Mouse (Mus musculus): ENCODE results near the gene Gnmt. TPM values are rescaled to one million over a fixed set of nuclear protein-coding genes. Genes with fewer than 3 reads are reported as not detected.
"Not testable (repeated sequence)": the region's sequence is repeated elsewhere in the genome, so short reads cannot be mapped to it uniquely, and the experiment has no call there.

Gene Gnmt
- polyA plus RNA-seq, 1 experiment from 2014 or later = 1.5 TPM

GRCm38 (mm10) chr17:46771025-46771424, 42.1 kb upstream of the Gnmt start:
- H3K4me2 ChIP-seq (ENCODE audit: low read length) = no peak overlapping the region
- no peaks in the 10 kb centered on the region for H3K9me3 ChIP-seq (ENCODE audit: control insufficient read depth, low read length)
- DNase-seq (ENCODE audit: low spot score) (no peak), ATAC-seq (replicated peaks; ENCODE audit: low FRiP score, low TSS enrichment, low read depth) (no peak)
- peaks cover 15% of the 10 kb centered on the region for H3K4me1 ChIP-seq (replicated peaks; ENCODE audit: control insufficient read depth, insufficient read depth, low read length)
- H3K27ac ChIP-seq (ENCODE audit: low read depth) = no peak overlapping the region
- peaks cover 19% of the 10 kb centered on the region for H3K36me3 ChIP-seq (ENCODE audit: control insufficient read depth, insufficient read depth, low read length)
- no peak overlapping the region for H3K9ac ChIP-seq (ENCODE audit: low read length)
- no peaks in the 10 kb centered on the region for H3K27me3 ChIP-seq (replicated peaks; ENCODE audit: control insufficient read depth, insufficient read depth, low read length)
- no peak overlapping the region for H3K4me3 ChIP-seq (ENCODE audit: low read depth, low read length)
- 85% methylated on average over 4 of the region's 4 CpGs for WGBS

GRCm38 (mm10) chr17:46770546-46770945, 41.6 kb upstream of the Gnmt start:
- 92% methylated on average over 11 of the region's 11 CpGs for WGBS

GRCm38 (mm10) chr17:46767868-46768267, 38.9 kb upstream of the Gnmt start:
- Histone ChIP-seq H3K4me1 (replicated peaks; ENCODE audit: control insufficient read depth, insufficient read depth, low read length) (peaks cover 6% of the 10 kb centered on the region), H3K4me3 (ENCODE audit: low read depth, low read length) (no peak overlapping the region), H3K27ac (ENCODE audit: low read depth) (no peak overlapping the region), H3K4me2 (ENCODE audit: low read length) (no peak overlapping the region), H3K36me3 (ENCODE audit: control insufficient read depth, insufficient read depth, low read length) (no peaks in the 10 kb centered on the region), H3K9ac (ENCODE audit: low read length) (no peak overlapping the region), H3K27me3 (replicated peaks; ENCODE audit: control insufficient read depth, insufficient read depth, low read length) (no peaks in the 10 kb centered on the region), H3K9me3 (ENCODE audit: control insufficient read depth, low read length) (no peaks in the 10 kb centered on the region)
- WGBS = 45% methylated on average over 8 of the region's 8 CpGs
- no peak for DNase-seq (ENCODE audit: low spot score)
- no peak for ATAC-seq (replicated peaks; ENCODE audit: low FRiP score, low TSS enrichment, low read depth)

More at GRCm38 (mm10) chr17:46770546-46770945, 41.6 kb upstream of the Gnmt start:
- DNase-seq (ENCODE audit: low spot score) (no peak), ATAC-seq (replicated peaks; ENCODE audit: low FRiP score, low TSS enrichment, low read depth) (no peak)
- Histone ChIP-seq H3K9ac (ENCODE audit: low read length) (no peak overlapping the region), H3K4me2 (ENCODE audit: low read length) (no peak overlapping the region), H3K4me1 (replicated peaks; ENCODE audit: control insufficient read depth, insufficient read depth, low read length) (peaks cover 15% of the 10 kb centered on the region), H3K27me3 (replicated peaks; ENCODE audit: control insufficient read depth, insufficient read depth, low read length) (no peaks in the 10 kb centered on the region), H3K36me3 (ENCODE audit: control insufficient read depth, insufficient read depth, low read length) (peaks cover 15% of the 10 kb centered on the region), H3K9me3 (ENCODE audit: control insufficient read depth, low read length) (no peaks in the 10 kb centered on the region), H3K4me3 (ENCODE audit: low read depth, low read length) (no peak overlapping the region), H3K27ac (ENCODE audit: low read depth) (no peak overlapping the region)

- not testable (repeated sequence) for H3K9me3 ChIP-seq (ENCODE audit: control insufficient read depth, low read length); H3K27me3 ChIP-seq (replicated peaks; ENCODE audit: control insufficient read depth, insufficient read depth, low read length); H3K9ac ChIP-seq (ENCODE audit: low read length); H3K27ac ChIP-seq (ENCODE audit: low read depth); H3K36me3 ChIP-seq (ENCODE audit: control insufficient read depth, insufficient read depth, low read length); DNase-seq (ENCODE audit: low spot score); H3K4me1 ChIP-seq (replicated peaks; ENCODE audit: control insufficient read depth, insufficient read depth, low read length); ATAC-seq (replicated peaks; ENCODE audit: low FRiP score, low TSS enrichment, low read depth); H3K4me2 ChIP-seq (ENCODE audit: low read length); H3K4me3 ChIP-seq (ENCODE audit: low read depth, low read length)
- 58% methylated on average over 8 of the region's 9 CpGs for WGBS
Observed at GRCm38 (mm10) chr17:46764916-46765315, 35.9 kb upstream of the Gnmt start.

GRCm38 (mm10) chr17:46763544-46763943, 34.6 kb upstream of the Gnmt start, which contains the start of gene Ptcra:
Ptcra (minus strand) TSS chr17:46763712.
- H3K27ac ChIP-seq (ENCODE audit: low read depth) = no peak within 1 kb of the TSS
- H3K4me2 ChIP-seq (ENCODE audit: low read length) = no peak within 1 kb of the TSS
- no peaks in the 10 kb centered on the region for H3K9me3 ChIP-seq (ENCODE audit: control insufficient read depth, low read length)
- no peak for ATAC-seq (replicated peaks; ENCODE audit: low FRiP score, low TSS enrichment, low read depth)
- no peak for DNase-seq (ENCODE audit: low spot score)
- no peak within 1 kb of the TSS for H3K9ac ChIP-seq (ENCODE audit: low read length)
- H3K4me1 ChIP-seq (replicated peaks; ENCODE audit: control insufficient read depth, insufficient read depth, low read length) = no peaks in the 10 kb centered on the region
- no peaks in the 10 kb centered on the region for H3K27me3 ChIP-seq (replicated peaks; ENCODE audit: control insufficient read depth, insufficient read depth, low read length)
- H3K4me3 ChIP-seq (ENCODE audit: low read depth, low read length) = no peak within 1 kb of the TSS
- WGBS = 81% methylated on average over 2 of the region's 2 CpGs
- no peaks in the 10 kb centered on the region for H3K36me3 ChIP-seq (ENCODE audit: control insufficient read depth, insufficient read depth, low read length)

- DNase-seq (ENCODE audit: low spot score) (no peak), ATAC-seq (replicated peaks; ENCODE audit: low FRiP score, low TSS enrichment, low read depth) (no peak)
- Histone ChIP-seq H3K27me3 (replicated peaks; ENCODE audit: control insufficient read depth, insufficient read depth, low read length) (no peaks in the 10 kb centered on the region), H3K4me2 (ENCODE audit: low read length) (no peak overlapping the region), H3K27ac (ENCODE audit: low read depth) (no peak overlapping the region), H3K4me1 (replicated peaks; ENCODE audit: control insufficient read depth, insufficient read depth, low read length) (no peaks in the 10 kb centered on the region), H3K4me3 (ENCODE audit: low read depth, low read length) (no peak overlapping the region), H3K36me3 (ENCODE audit: control insufficient read depth, insufficient read depth, low read length) (no peaks in the 10 kb centered on the region), H3K9me3 (ENCODE audit: control insufficient read depth, low read length) (no peaks in the 10 kb centered on the region), H3K9ac (ENCODE audit: low read length) (no peak overlapping the region)
- WGBS = 81% methylated on average over 12 of the region's 12 CpGs
Observed at GRCm38 (mm10) chr17:46758753-46759152, 29.8 kb upstream of the Gnmt start.

- DNase-seq (ENCODE audit: low spot score) (peak; percentile 97), ATAC-seq (replicated peaks; ENCODE audit: low FRiP score, low TSS enrichment, low read depth) (peak; percentile 99)
- H3K9me3 ChIP-seq (ENCODE audit: control insufficient read depth, low read length) = no peaks in the 10 kb centered on the region
- peaks cover 9% of the 10 kb centered on the region for H3K4me1 ChIP-seq (replicated peaks; ENCODE audit: control insufficient read depth, insufficient read depth, low read length)
- peak within 1 kb of the TSS; percentile 90 for H3K27ac ChIP-seq (ENCODE audit: low read depth)
- no peaks in the 10 kb centered on the region for H3K27me3 ChIP-seq (replicated peaks; ENCODE audit: control insufficient read depth, insufficient read depth, low read length)
- H3K4me3 ChIP-seq (ENCODE audit: low read depth, low read length) = peak within 1 kb of the TSS; percentile 63
- WGBS = 1% methylated on average over 52 of the region's 58 CpGs
- H3K9ac ChIP-seq (ENCODE audit: low read length) = peak within 1 kb of the TSS; percentile 63
- H3K36me3 ChIP-seq (ENCODE audit: control insufficient read depth, insufficient read depth, low read length) = peaks cover 5% of the 10 kb centered on the region; the same call in 1 of the 2 replicates
- peak within 1 kb of the TSS; percentile 73 for H3K4me2 ChIP-seq (ENCODE audit: low read length)
Observed at GRCm38 (mm10) chr17:46751794-46752556, 23.0 kb upstream of the Gnmt start, which contains the start of gene Cnpy3. Cnpy3 (minus strand) TSS chr17:46752214.

- Histone ChIP-seq H3K27me3 (replicated peaks; ENCODE audit: control insufficient read depth, insufficient read depth, low read length) (no peaks in the 10 kb centered on the region), H3K27ac (ENCODE audit: low read depth) (peak overlapping the region; percentile 90), H3K4me2 (ENCODE audit: low read length) (peak overlapping the region; percentile 73), H3K9me3 (ENCODE audit: control insufficient read depth, low read length) (no peaks in the 10 kb centered on the region), H3K9ac (ENCODE audit: low read length) (peak overlapping the region; percentile 63), H3K36me3 (ENCODE audit: control insufficient read depth, insufficient read depth, low read length) (peaks cover 11% of the 10 kb centered on the region; the same call in 1 of the 2 replicates), H3K4me3 (ENCODE audit: low read depth, low read length) (peak overlapping the region; percentile 63), H3K4me1 (replicated peaks; ENCODE audit: control insufficient read depth, insufficient read depth, low read length) (peaks cover 9% of the 10 kb centered on the region)
- ATAC-seq (replicated peaks; ENCODE audit: low FRiP score, low TSS enrichment, low read depth) (peak; percentile 23), DNase-seq (ENCODE audit: low spot score) (no peak)
- WGBS = 21% methylated on average over 16 of the region's 16 CpGs
Observed at GRCm38 (mm10) chr17:46751056-46751793, 22.3 kb upstream of the Gnmt start.
